Mouse (Mus musculus): ENCODE results near the gene Pakap. TPM values are rescaled to one million over a fixed set of nuclear protein-coding genes. Genes with fewer than 3 reads are reported as not detected.

The Pakap gene
- polyA plus RNA-seq, 1 experiment from 2014 or later, result 34.5 TPM

GRCm38 (mm10) chr4:57606258-57606657, 38.3 kb downstream of the Pakap start:
- no peak overlapping the region for H3K4me3 ChIP-seq
- no peak for ATAC-seq (ENCODE audit: low FRiP score, low read depth)
- H3K9me3 ChIP-seq, result no peaks in the 10 kb centered on the region
- no peaks in the 10 kb centered on the region for H3K36me3 ChIP-seq
- WGBS, result 92% methylated on average over 3 of the region's 3 CpGs
- H3K4me2 ChIP-seq (replicated peaks), result no peak overlapping the region
- H3K27me3 ChIP-seq, result no peaks in the 10 kb centered on the region
- H3K27ac ChIP-seq, result no peak overlapping the region
- no peak overlapping the region for H3K9ac ChIP-seq
- peaks cover 42% of the 10 kb centered on the region for H3K4me1 ChIP-seq

GRCm38 (mm10) chr4:57607247-57607942, 39.4 kb downstream of the Pakap start:
- ATAC-seq (ENCODE audit: low FRiP score, low read depth), result peak; percentile 84
- 12% methylated on average over 22 of the region's 22 CpGs for WGBS
- Histone ChIP-seq H3K9me3 (no peaks in the 10 kb centered on the region), H3K4me2 (replicated peaks) (peak overlapping the region; percentile 58), H3K9ac (no peak overlapping the region), H3K36me3 (no peaks in the 10 kb centered on the region), H3K4me1 (peaks cover 51% of the 10 kb centered on the region), H3K4me3 (peak overlapping the region; percentile 16), H3K27ac (peak overlapping the region; percentile 78), H3K27me3 (no peaks in the 10 kb centered on the region)

- peak overlapping the region; percentile 79 for H3K27ac ChIP-seq
- H3K4me1 ChIP-seq, result peaks cover 51% of the 10 kb centered on the region
- no peaks in the 10 kb centered on the region for H3K27me3 ChIP-seq
- peak overlapping the region; percentile 51 for H3K4me2 ChIP-seq (replicated peaks)
- H3K9me3 ChIP-seq, result no peaks in the 10 kb centered on the region
- H3K9ac ChIP-seq, result 0 out of 2 replicates have a peak overlapping the region, but pooled peaks have one; percentile 35
- WGBS, result 6% methylated on average over 17 of the region's 17 CpGs
- H3K36me3 ChIP-seq, result no peaks in the 10 kb centered on the region
- peak; percentile 84 for ATAC-seq (ENCODE audit: low FRiP score, low read depth)
- peak overlapping the region; percentile 20 for H3K4me3 ChIP-seq
These were observed 43.5 kb downstream of the Pakap start for GRCm38 (mm10) chr4:57611303-57612077.

GRCm38 (mm10) chr4:57612716-57613115, 44.7 kb downstream of the Pakap start:
- H3K4me1 ChIP-seq, result peaks cover 49% of the 10 kb centered on the region
- H3K27me3 ChIP-seq, result no peaks in the 10 kb centered on the region
- WGBS, result 86% methylated on average over 5 of the region's 5 CpGs
- no peak overlapping the region for H3K27ac ChIP-seq
- H3K36me3 ChIP-seq, result no peaks in the 10 kb centered on the region
- H3K4me3 ChIP-seq, result no peak overlapping the region
- no peak for ATAC-seq (ENCODE audit: low FRiP score, low read depth)
- no peak overlapping the region for H3K9ac ChIP-seq
- H3K9me3 ChIP-seq, result no peaks in the 10 kb centered on the region
- H3K4me2 ChIP-seq (replicated peaks), result no peak overlapping the region; the same call in 1 of the 2 replicates

GRCm38 (mm10) chr4:57614686-57615085, 46.7 kb downstream of the Pakap start:
- Histone ChIP-seq H3K36me3 (peaks cover under 1% of the 10 kb centered on the region; the same call in 1 of the 2 replicates), H3K27me3 (no peaks in the 10 kb centered on the region), H3K4me1 (peaks cover 49% of the 10 kb centered on the region), H3K4me2 (replicated peaks) (no peak overlapping the region), H3K27ac (no peak overlapping the region), H3K9me3 (no peaks in the 10 kb centered on the region), H3K9ac (no peak overlapping the region), H3K4me3 (no peak overlapping the region)
- ATAC-seq (ENCODE audit: low FRiP score, low read depth), result no peak
- 93% methylated on average over 4 of the region's 4 CpGs for WGBS

- no peak for ATAC-seq (ENCODE audit: low FRiP score, low read depth)
- Histone ChIP-seq H3K4me3 (no peak overlapping the region), H3K4me1 (peaks cover 21% of the 10 kb centered on the region), H3K27ac (no peak overlapping the region), H3K27me3 (no peaks in the 10 kb centered on the region), H3K9ac (no peak overlapping the region), H3K36me3 (peaks cover 7% of the 10 kb centered on the region), H3K4me2 (replicated peaks) (no peak overlapping the region), H3K9me3 (no peaks in the 10 kb centered on the region)
- 44% methylated on average over 6 of the region's 6 CpGs for WGBS
These were observed 50.8 kb downstream of the Pakap start for GRCm38 (mm10) chr4:57618743-57619142.

DNA sequence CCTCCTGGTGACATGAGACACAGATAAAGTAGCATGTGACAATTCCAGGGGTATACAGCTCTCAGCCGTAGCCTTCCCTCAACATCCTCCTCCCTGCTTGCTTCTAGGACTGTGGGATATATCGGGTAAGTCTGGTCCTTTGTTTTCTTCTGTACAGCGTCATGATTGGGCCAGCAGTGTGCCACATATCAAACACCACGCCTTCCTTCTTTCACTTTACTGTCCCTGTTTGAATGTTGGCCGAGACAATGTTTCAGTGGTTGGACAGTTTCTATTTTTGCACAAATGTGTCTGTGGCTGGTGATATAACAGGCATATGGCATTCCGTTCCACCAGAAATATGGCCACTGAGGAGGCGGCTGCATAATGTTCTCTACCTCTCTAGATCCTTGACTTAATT, 54.8 kb downstream of the Pakap start:
- H3K9me3 ChIP-seq, result no peaks in the 10 kb centered on the region
- H3K27ac ChIP-seq, result no peak overlapping the region
- no peak for ATAC-seq (ENCODE audit: low FRiP score, low read depth)
- 86% methylated on average over 7 of the region's 7 CpGs for WGBS
- no peak overlapping the region for H3K9ac ChIP-seq
- no peaks in the 10 kb centered on the region for H3K27me3 ChIP-seq
- peaks cover 7% of the 10 kb centered on the region for H3K36me3 ChIP-seq
- peaks cover 18% of the 10 kb centered on the region for H3K4me1 ChIP-seq
- H3K4me2 ChIP-seq (replicated peaks), result no peak overlapping the region
- H3K4me3 ChIP-seq, result no peak overlapping the region

DNA sequence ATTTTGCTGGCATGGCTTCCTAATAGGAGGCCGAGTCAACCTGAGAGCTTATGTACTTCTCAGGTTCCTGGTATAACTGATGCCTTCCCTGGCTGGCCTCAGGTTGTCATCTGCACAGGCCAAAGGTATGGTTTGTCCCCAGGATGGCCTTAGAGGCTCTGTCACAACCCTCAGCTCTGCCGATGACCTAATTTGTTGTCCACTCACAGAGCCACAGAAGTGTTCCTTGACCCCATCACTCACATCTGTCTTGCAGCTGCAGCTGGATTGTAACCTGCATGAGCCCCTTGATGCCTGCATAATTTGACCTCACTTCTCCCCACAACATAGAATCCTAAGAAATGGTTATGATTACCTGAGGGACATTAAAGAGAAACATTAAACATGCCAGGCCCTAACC, 56.8 kb downstream of the Pakap start:
- H3K9me3 ChIP-seq, result no peaks in the 10 kb centered on the region
- ATAC-seq (ENCODE audit: low FRiP score, low read depth), result no peak

GRCm38 (mm10) chr4:57625306-57625705, 57.3 kb downstream of the Pakap start:
- H3K4me3 ChIP-seq, result no peak overlapping the region
- WGBS, result 78% methylated on average over 1 of the region's 1 CpGs
- ATAC-seq (ENCODE audit: low FRiP score, low read depth), result no peak

More for the DNA sequence above, 56.8 kb downstream of the Pakap start:
- H3K4me2 ChIP-seq (replicated peaks), result no peak overlapping the region
- H3K27me3 ChIP-seq, result no peaks in the 10 kb centered on the region
- H3K27ac ChIP-seq, result no peak overlapping the region
- WGBS, result 72% methylated on average over 2 of the region's 2 CpGs
- no peak overlapping the region for H3K9ac ChIP-seq
- H3K4me1 ChIP-seq, result peaks cover 6% of the 10 kb centered on the region; the same call in 1 of the 2 replicates
- H3K4me3 ChIP-seq, result no peak overlapping the region
- H3K36me3 ChIP-seq, result peaks cover 5% of the 10 kb centered on the region

DNA sequence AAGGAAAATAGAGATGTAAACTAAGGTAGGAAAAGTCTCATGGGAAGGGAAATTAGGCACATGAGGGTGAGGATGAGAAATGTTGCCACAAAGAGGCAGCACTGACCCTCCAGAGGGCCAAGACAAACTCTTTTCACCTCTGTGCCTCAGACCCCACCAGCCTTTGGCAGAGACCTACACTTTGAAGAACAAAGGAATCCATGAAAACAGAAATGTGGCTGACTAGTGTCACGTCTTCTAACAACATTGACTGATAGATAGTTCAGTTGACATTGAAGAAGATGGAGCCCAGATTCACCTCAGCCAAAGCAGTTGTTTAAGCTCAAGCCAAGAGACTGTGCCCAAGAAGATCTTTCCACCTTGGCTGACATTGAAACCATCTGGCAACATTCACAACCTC, 57.8 kb downstream of the Pakap start:
- peaks cover 6% of the 10 kb centered on the region; the same call in 1 of the 2 replicates for H3K4me1 ChIP-seq
- H3K27ac ChIP-seq, result no peak overlapping the region
- no peak overlapping the region for H3K9ac ChIP-seq
- no peaks in the 10 kb centered on the region for H3K27me3 ChIP-seq
- H3K4me3 ChIP-seq, result no peak overlapping the region
- H3K36me3 ChIP-seq, result no peaks in the 10 kb centered on the region
- H3K4me2 ChIP-seq (replicated peaks), result no peak overlapping the region
- no peaks in the 10 kb centered on the region for H3K9me3 ChIP-seq
- ATAC-seq (ENCODE audit: low FRiP score, low read depth), result no peak
- WGBS, result 63% methylated on average over 1 of the region's 1 CpGs

More at GRCm38 (mm10) chr4:57625306-57625705, 57.3 kb downstream of the Pakap start:
- H3K27me3 ChIP-seq, result no peaks in the 10 kb centered on the region
- H3K9ac ChIP-seq, result no peak overlapping the region
- 0 out of 2 replicates have a peak, but pooled peaks cover under 1% of the 10 kb centered on the region for H3K36me3 ChIP-seq
- no peaks in the 10 kb centered on the region for H3K9me3 ChIP-seq
- H3K4me2 ChIP-seq (replicated peaks), result no peak overlapping the region
- peaks cover 6% of the 10 kb centered on the region; the same call in 1 of the 2 replicates for H3K4me1 ChIP-seq
- no peak overlapping the region for H3K27ac ChIP-seq

DNA sequence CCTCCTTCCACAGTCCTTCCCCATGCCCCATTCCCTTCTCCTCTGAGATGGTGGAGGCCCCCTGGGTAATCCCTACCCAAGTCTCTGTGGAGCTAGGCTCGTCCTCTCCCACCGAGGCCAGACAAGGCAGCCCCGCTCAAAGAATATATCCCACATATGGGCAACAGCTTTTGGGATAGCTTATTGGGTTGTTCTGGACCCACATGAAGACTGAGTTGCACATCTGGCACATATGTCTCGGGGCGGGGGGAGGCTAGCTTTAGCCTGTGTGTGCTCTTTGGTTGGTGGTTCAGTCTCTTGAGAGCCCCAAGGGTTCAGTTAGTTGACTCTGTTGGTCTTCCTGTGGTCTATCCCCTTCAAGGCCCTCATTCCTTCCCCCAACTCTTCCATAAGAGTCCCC, 58.9 kb downstream of the Pakap start:
- Histone ChIP-seq H3K4me1 (peaks cover 6% of the 10 kb centered on the region; the same call in 1 of the 2 replicates), H3K9ac (no peak overlapping the region), H3K27me3 (no peaks in the 10 kb centered on the region), H3K36me3 (no peaks in the 10 kb centered on the region), H3K9me3 (no peaks in the 10 kb centered on the region), H3K27ac (no peak overlapping the region), H3K4me3 (no peak overlapping the region), H3K4me2 (replicated peaks) (no peak overlapping the region)
- no peak for ATAC-seq (ENCODE audit: low FRiP score, low read depth)
- 84% methylated on average over 5 of the region's 5 CpGs for WGBS

DNA sequence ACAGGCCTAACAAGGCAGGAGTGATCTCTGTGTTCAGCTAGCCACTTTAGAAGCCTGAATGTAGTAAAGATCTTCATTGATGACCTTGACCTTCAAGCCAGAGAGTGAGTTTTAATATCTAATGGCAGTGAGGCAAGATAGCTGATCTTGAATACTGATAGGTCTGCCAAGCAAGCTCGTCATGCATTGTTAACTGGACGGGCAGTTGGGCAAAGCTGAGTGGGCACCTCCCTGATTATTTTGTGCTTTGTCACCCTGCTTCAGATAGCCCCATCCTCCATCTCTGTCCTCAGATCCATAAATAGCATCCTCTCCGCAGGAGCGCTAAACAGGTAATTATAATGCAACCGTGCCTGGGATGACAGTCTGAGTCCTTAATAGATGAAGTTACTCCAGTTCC, 64.4 kb downstream of the Pakap start:
- ATAC-seq (ENCODE audit: low FRiP score, low read depth), result no peak
- no peaks in the 10 kb centered on the region for H3K27me3 ChIP-seq
- 90% methylated on average over 5 of the region's 5 CpGs for WGBS

More for the DNA sequence above, 64.4 kb downstream of the Pakap start:
- Histone ChIP-seq H3K4me2 (replicated peaks) (no peak overlapping the region), H3K36me3 (no peaks in the 10 kb centered on the region), H3K27ac (no peak overlapping the region), H3K9ac (no peak overlapping the region), H3K4me1 (peaks cover 12% of the 10 kb centered on the region), H3K4me3 (no peak overlapping the region), H3K9me3 (no peaks in the 10 kb centered on the region)
